Mouse (Mus musculus) heart, embryonic 12.5 days (tissue): ENCODE results near the gene Glyctk. TPM values are rescaled to one million over a fixed set of nuclear protein-coding genes. Genes with fewer than 3 reads are reported as not detected.
"Not testable (repeated sequence)": the region's sequence is repeated elsewhere in the genome, so short reads cannot be mapped to it uniquely, and the experiment has no call there.

Experiments used
- ATAC-seq: fragments of 200-750 bp; cut with Nextera tagmentation; 2 replicates; pipeline ENCODE4 v1.8.0; 2017; ENCODE audit warnings: moderate TSS enrichment, moderate library complexity; ENCODE audit not compliant: insufficient number of reproducible peaks, low FRiP score
- H3K27ac ChIP-seq: fragments of 300-500 bp; sonication (generic); 2 replicates; pipeline ENCODE4 v1.5.1; 2016; ENCODE audit warnings: mild to moderate bottlenecking, moderate library complexity; ENCODE audit not compliant: poor library complexity, severe bottlenecking
- H3K27me3 ChIP-seq: fragments of 300-500 bp; sonication (generic); replicated peaks from 2 replicates; pipeline ENCODE4 v1.6.1; 2016; ENCODE audit warnings: mild to moderate bottlenecking, moderate library complexity
- H3K36me3 ChIP-seq: fragments of 300-500 bp; sonication (generic); 2 replicates; pipeline ENCODE4 v1.6.1; 2016; ENCODE audit warnings: mild to moderate bottlenecking, moderate library complexity
- H3K4me1 ChIP-seq: fragments of 300-500 bp; sonication (generic); replicated peaks from 2 replicates; pipeline ENCODE4 v1.6.1; 2016; ENCODE audit warnings: mild to moderate bottlenecking
- H3K4me2 ChIP-seq: fragments of 300-500 bp; sonication (generic); 2 replicates; pipeline ENCODE4 v1.6.1; 2016; ENCODE audit warnings: mild to moderate bottlenecking, moderate library complexity
- H3K4me3 ChIP-seq: fragments of 300-500 bp; sonication (generic); 2 replicates; pipeline ENCODE4 v1.5.1; 2016; ENCODE audit warnings: mild to moderate bottlenecking
- H3K9ac ChIP-seq: fragments of 300-500 bp; sonication (generic); 2 replicates; pipeline ENCODE4 v1.6.1; 2016; ENCODE audit warnings: mild to moderate bottlenecking, moderate library complexity
- H3K9me3 ChIP-seq: fragments of 300-500 bp; sonication (generic); replicated peaks from 2 replicates; pipeline ENCODE4 v1.6.1; 2016; ENCODE audit warnings: mild to moderate bottlenecking, moderate library complexity
- WGBS: fragments of 180-500 bp; shearing (Covaris S2); methylation state at CpG from one replicate; pipeline ENCODE4 v1.1.7; 2016; 5-methylcytosine and 5-hydroxymethylcytosine counted together
- polyA plus RNA-seq: library from polyadenylated mRNA; unstranded; fragments of >200 nt; fragmentation: Nextera tagmentation; extraction: Ambion mirVana; gene quantifications from 2 replicates; pipeline ENCODE4 v1.2.1, GENCODE M21; 2016

Glyctk gene
- polyA plus RNA-seq, 1 experiment from 2014 or later, result 1.1 TPM

GRCm38 (mm10) chr9:106176769-106177168, 18.8 kb upstream of the Glyctk start:
- peaks cover 28% of the 10 kb centered on the region for H3K4me1 ChIP-seq
- H3K36me3 ChIP-seq, result peaks cover 46% of the 10 kb centered on the region

GRCm38 (mm10) chr9:106175552-106176200, 17.7 kb upstream of the Glyctk start:
- Histone ChIP-seq H3K36me3 (peaks cover 35% of the 10 kb centered on the region), H3K9ac (no peak overlapping the region), H3K27ac (no peak overlapping the region), H3K4me1 (peaks cover 28% of the 10 kb centered on the region), H3K9me3 (no peaks in the 10 kb centered on the region), H3K4me3 (no peak overlapping the region), H3K27me3 (no peaks in the 10 kb centered on the region), H3K4me2 (no peak overlapping the region)
- ATAC-seq, result no peak
- 49% methylated on average over 3 of the region's 3 CpGs for WGBS

More at GRCm38 (mm10) chr9:106176769-106177168, 18.8 kb upstream of the Glyctk start:
- Histone ChIP-seq H3K4me3 (no peak overlapping the region), H3K4me2 (no peak overlapping the region), H3K9me3 (no peaks in the 10 kb centered on the region), H3K27ac (no peak overlapping the region), H3K27me3 (no peaks in the 10 kb centered on the region), H3K9ac (no peak overlapping the region)
- 90% methylated on average over 5 of the region's 5 CpGs for WGBS
- ATAC-seq, result no peak

- Histone ChIP-seq H3K9me3 (no peaks in the 10 kb centered on the region), H3K36me3 (peaks cover 21% of the 10 kb centered on the region), H3K4me3 (peak overlapping the region; percentile 35), H3K27me3 (no peaks in the 10 kb centered on the region), H3K27ac (no peak overlapping the region), H3K4me1 (peaks cover 32% of the 10 kb centered on the region), H3K4me2 (peak overlapping the region; percentile 86), H3K9ac (0 out of 2 replicates have a peak overlapping the region, but pooled peaks have one; percentile 40)
- ATAC-seq, result no peak
- 58% methylated on average over 2 of the region's 2 CpGs for WGBS
Observed at GRCm38 (mm10) chr9:106173363-106173762, 15.4 kb upstream of the Glyctk start.

GRCm38 (mm10) chr9:106172527-106172926, 14.6 kb upstream of the Glyctk start:
- no peaks in the 10 kb centered on the region for H3K9me3 ChIP-seq
- peak overlapping the region; percentile 81 for H3K4me3 ChIP-seq
- peaks cover 32% of the 10 kb centered on the region for H3K4me1 ChIP-seq
- peak overlapping the region; percentile 92; the same call in 1 of the 2 replicates for H3K9ac ChIP-seq
- H3K36me3 ChIP-seq, result peaks cover 13% of the 10 kb centered on the region
- H3K4me2 ChIP-seq, result peak overlapping the region; percentile 86
- H3K27me3 ChIP-seq, result no peaks in the 10 kb centered on the region
- H3K27ac ChIP-seq, result no peak overlapping the region
- ATAC-seq, result no peak
- WGBS, result 5% methylated on average over 3 of the region's 3 CpGs

- ATAC-seq, result peak; percentile 50
- WGBS, result under 1% methylated on average over 30 of the region's 30 CpGs
- peaks cover 3% of the 10 kb centered on the region for H3K36me3 ChIP-seq
- H3K4me1 ChIP-seq, result peaks cover 28% of the 10 kb centered on the region
- H3K4me2 ChIP-seq, result peak overlapping the region; percentile 86
- H3K9ac ChIP-seq, result peak overlapping the region; percentile 92
- H3K27me3 ChIP-seq, result no peaks in the 10 kb centered on the region
- H3K4me3 ChIP-seq, result peak overlapping the region; percentile 81
- H3K27ac ChIP-seq, result peak overlapping the region; percentile 96
- no peaks in the 10 kb centered on the region for H3K9me3 ChIP-seq
Observed at GRCm38 (mm10) chr9:106171346-106172158, 13.6 kb upstream of the Glyctk start.

- no peaks in the 10 kb centered on the region for H3K36me3 ChIP-seq
- peaks cover 28% of the 10 kb centered on the region for H3K4me1 ChIP-seq
- WGBS, result under 1% methylated on average over 78 of the region's 81 CpGs
- H3K4me2 ChIP-seq, result peak within 1 kb of the TSS; percentile 86
- H3K4me3 ChIP-seq, result peak within 1 kb of the TSS; percentile 81
- no peaks in the 10 kb centered on the region for H3K27me3 ChIP-seq
- ATAC-seq, result peak; percentile 94
- no peaks in the 10 kb centered on the region for H3K9me3 ChIP-seq
- peak within 1 kb of the TSS; percentile 92 for H3K9ac ChIP-seq
- H3K27ac ChIP-seq, result peak within 1 kb of the TSS; percentile 96
Observed at GRCm38 (mm10) chr9:106170556-106171345, 12.8 kb upstream of the Glyctk start, which contains the start of gene Wdr82. TSS of gene Wdr82 (plus strand) at chr9:106170928.

GRCm38 (mm10) chr9:106169917-106170316, 12.0 kb upstream of the Glyctk start:
- Histone ChIP-seq H3K36me3 (no peaks in the 10 kb centered on the region), H3K4me2 (peak overlapping the region; percentile 86), H3K4me3 (peak overlapping the region; percentile 81; the same call in 1 of the 2 replicates), H3K9ac (peak overlapping the region; percentile 92), H3K27ac (no peak overlapping the region), H3K9me3 (no peaks in the 10 kb centered on the region), H3K4me1 (peaks cover 21% of the 10 kb centered on the region), H3K27me3 (no peaks in the 10 kb centered on the region)
- WGBS, result 36% methylated on average over 6 of the region's 6 CpGs
- no peak for ATAC-seq

- not testable (repeated sequence) for H3K9ac ChIP-seq, H3K27ac ChIP-seq, H3K36me3 ChIP-seq, H3K4me2 ChIP-seq, H3K9me3 ChIP-seq, ATAC-seq, H3K27me3 ChIP-seq, H3K4me3 ChIP-seq
- H3K4me1 ChIP-seq, result peaks cover 15% of the 10 kb centered on the region
- WGBS, result 85% methylated on average over 1 of the region's 1 CpGs
Observed at GRCm38 (mm10) chr9:106169006-106169405, 11.1 kb upstream of the Glyctk start.

- no peak overlapping the region for H3K27ac ChIP-seq
- WGBS, result 71% methylated on average over 1 of the region's 1 CpGs
- H3K4me3 ChIP-seq, result no peak overlapping the region
- H3K4me2 ChIP-seq, result no peak overlapping the region
- 0 out of 2 replicates have a peak, but pooled peaks cover 4% of the 10 kb centered on the region for H3K4me1 ChIP-seq
- H3K36me3 ChIP-seq, result no peaks in the 10 kb centered on the region
- no peak for ATAC-seq
- H3K9me3 ChIP-seq, result no peaks in the 10 kb centered on the region
- no peaks in the 10 kb centered on the region for H3K27me3 ChIP-seq
- H3K9ac ChIP-seq, result no peak overlapping the region
Observed at GRCm38 (mm10) chr9:106167703-106168102, 9.8 kb upstream of the Glyctk start.

- H3K4me1 ChIP-seq, result 0 out of 2 replicates have a peak, but pooled peaks cover 4% of the 10 kb centered on the region
- no peak for ATAC-seq
- no peak overlapping the region for H3K4me2 ChIP-seq
- H3K27ac ChIP-seq, result no peak overlapping the region
- H3K9ac ChIP-seq, result no peak overlapping the region
- no peak overlapping the region for H3K4me3 ChIP-seq
- H3K27me3 ChIP-seq, result no peaks in the 10 kb centered on the region
- 77% methylated on average over 3 of the region's 3 CpGs for WGBS
- no peaks in the 10 kb centered on the region for H3K36me3 ChIP-seq
- H3K9me3 ChIP-seq, result no peaks in the 10 kb centered on the region
Observed at GRCm38 (mm10) chr9:106167241-106167640, 9.3 kb upstream of the Glyctk start.
